Mouse (Mus musculus) mesoderm, embryonic 11.5 days (tissue): Measurements from ENCODE around the gene Sde2.
"Not testable (repeated sequence)": the region's sequence is repeated elsewhere in the genome, so short reads cannot be mapped to it uniquely, and the experiment has no call there.

ENCODE experiments used
- DNase-seq: peaks from one replicate; pipeline ENCODE4 v3.0.0-alpha.2; 2012; ENCODE audit warnings: low read depth, low spot score

Sde2 gene

GRCm38 (mm10) chr1:180888556-180889042 lies 37.7 kb downstream of the Sde2 start:
- DNase-seq: peak; percentile 33

GRCm38 (mm10) chr1:180889172-180889571 lies 38.2 kb downstream of the Sde2 start:
- no peak for DNase-seq

- DNase-seq: no peak
Observed at GRCm38 (mm10) chr1:180889841-180890240, 38.9 kb downstream of the Sde2 start.

GRCm38 (mm10) chr1:180892808-180893207 lies 41.9 kb downstream of the Sde2 start, which contains the start of gene Lefty2:
Gene Lefty2, plus strand, starts transcription at chr1:180893108.
- no peak for DNase-seq

- not testable (repeated sequence) for DNase-seq
Observed at GRCm38 (mm10) chr1:180894088-180894987, 43.4 kb downstream of the Sde2 start.

- DNase-seq: peak; percentile 78
Observed at GRCm38 (mm10) chr1:180901107-180901506, 50.2 kb downstream of the Sde2 start.

- no peak for DNase-seq
Observed at GRCm38 (mm10) chr1:180902915-180903314, 52.0 kb downstream of the Sde2 start.

GRCm38 (mm10) chr1:180903666-180904038 lies 52.7 kb downstream of the Sde2 start:
- no peak for DNase-seq

GRCm38 (mm10) chr1:180904039-180904814 lies 53.3 kb downstream of the Sde2 start, which contains the start of gene Pycr2:
Gene Pycr2, plus strand, starts transcription at chr1:180904293.
- DNase-seq: peak; percentile 95

GRCm38 (mm10) chr1:180904815-180905080 lies 53.8 kb downstream of the Sde2 start:
- DNase-seq: no peak

- DNase-seq: no peak
Observed at GRCm38 (mm10) chr1:180905307-180905706, 54.4 kb downstream of the Sde2 start.

GRCm38 (mm10) chr1:180905876-180906275 lies 54.9 kb downstream of the Sde2 start:
- no peak for DNase-seq

- DNase-seq: no peak
Observed at GRCm38 (mm10) chr1:180906461-180907147, 55.7 kb downstream of the Sde2 start.

- DNase-seq: no peak
Observed at GRCm38 (mm10) chr1:180911138-180911537, 60.2 kb downstream of the Sde2 start.

GRCm38 (mm10) chr1:180911653-180912287 lies 60.8 kb downstream of the Sde2 start:
- no peak for DNase-seq

GRCm38 (mm10) chr1:180912792-180913191 lies 61.9 kb downstream of the Sde2 start:
- DNase-seq: no peak

- DNase-seq: peak; percentile 51
Observed at GRCm38 (mm10) chr1:180913797-180914196, 62.9 kb downstream of the Sde2 start.

- DNase-seq: no peak
Observed at GRCm38 (mm10) chr1:180916425-180916824, 65.5 kb downstream of the Sde2 start.

- no peak for DNase-seq
Observed at GRCm38 (mm10) chr1:180917053-180917452, 66.1 kb downstream of the Sde2 start.
